Mouse (Mus musculus): ENCODE measurements around the gene Tagln. TPM values are rescaled to one million over a fixed set of nuclear protein-coding genes. Genes with fewer than 3 reads are reported as not detected.
A peak's percentile ranks its signal among the peaks of the same experiment; 100 is the strongest.

Gene Tagln
- polyA plus RNA-seq, 1 experiment from 2014 or later, result 1,168 TPM

DNA sequence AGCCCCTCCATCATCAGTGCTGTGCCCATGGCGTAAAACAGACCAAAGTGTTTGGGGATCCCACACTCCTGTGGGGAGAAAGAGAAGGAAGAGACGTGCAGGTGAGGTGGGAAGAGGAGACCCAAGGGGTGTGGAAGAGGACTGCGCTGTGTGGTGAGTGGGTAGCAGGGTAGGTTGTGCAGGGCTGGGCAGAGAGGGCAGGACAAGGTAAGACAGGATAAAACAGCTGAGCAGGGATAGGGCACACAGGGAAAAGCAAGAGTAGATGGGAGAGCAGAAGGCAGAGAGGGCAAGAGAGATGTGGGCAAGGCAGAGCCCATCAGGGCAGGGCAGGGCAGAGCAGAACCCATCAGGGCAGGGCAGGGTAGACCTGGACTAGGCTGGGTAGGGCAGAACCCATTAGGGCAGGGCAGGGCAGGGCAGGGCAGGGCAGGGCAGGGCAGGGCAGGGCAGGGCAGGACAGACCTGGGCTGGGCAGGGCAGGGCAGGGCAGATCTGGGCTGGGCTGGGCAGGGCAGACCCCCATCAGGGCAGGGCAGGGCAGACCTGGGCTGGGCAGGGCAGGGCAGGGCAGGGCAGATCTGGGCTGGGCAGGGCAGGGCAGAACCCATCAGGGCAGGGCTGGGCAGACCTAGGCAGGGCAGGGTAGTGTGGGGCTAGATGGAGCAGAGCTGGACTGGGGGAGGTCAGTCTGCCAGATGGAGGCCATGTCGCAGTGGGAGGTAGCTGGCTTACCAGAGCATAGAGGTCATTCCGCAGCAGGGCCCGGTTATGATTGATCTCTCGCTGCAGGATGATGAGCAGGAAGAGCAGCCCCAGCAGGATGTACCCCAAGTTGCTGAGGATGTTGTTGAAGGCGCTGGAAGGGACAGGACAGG lies 8.0 kb upstream of the Tagln start:
- Histone ChIP-seq H3K4me3 (ENCODE audit: low read depth, low read length) (no peak overlapping the region), H3K9ac (ENCODE audit: low read length) (no peak overlapping the region), H3K27me3 (ENCODE audit: control insufficient read depth, insufficient read depth, low read length) (no peaks in the 10 kb centered on the region), H3K4me1 (replicated peaks; ENCODE audit: control insufficient read depth, insufficient read depth) (no peaks in the 10 kb centered on the region), H3K36me3 (ENCODE audit: control insufficient read depth, insufficient read depth, low read length) (peaks cover 48% of the 10 kb centered on the region), H3K9me3 (ENCODE audit: control insufficient read depth, low read length) (no peaks in the 10 kb centered on the region), H3K4me2 (replicated peaks; ENCODE audit: low read depth) (no peak overlapping the region), H3K27ac (replicated peaks) (no peak overlapping the region)
- peak; percentile 60 for DNase-seq (ENCODE audit: low spot score)
- 89% methylated on average over 8 of the region's 8 CpGs for WGBS
- ATAC-seq (ENCODE audit: low FRiP score, low TSS enrichment), result peak; percentile 79
- TF ChIP-seq EP300 (optimal IDR thresholded peaks at IDR 0.05), result no peak

DNA sequence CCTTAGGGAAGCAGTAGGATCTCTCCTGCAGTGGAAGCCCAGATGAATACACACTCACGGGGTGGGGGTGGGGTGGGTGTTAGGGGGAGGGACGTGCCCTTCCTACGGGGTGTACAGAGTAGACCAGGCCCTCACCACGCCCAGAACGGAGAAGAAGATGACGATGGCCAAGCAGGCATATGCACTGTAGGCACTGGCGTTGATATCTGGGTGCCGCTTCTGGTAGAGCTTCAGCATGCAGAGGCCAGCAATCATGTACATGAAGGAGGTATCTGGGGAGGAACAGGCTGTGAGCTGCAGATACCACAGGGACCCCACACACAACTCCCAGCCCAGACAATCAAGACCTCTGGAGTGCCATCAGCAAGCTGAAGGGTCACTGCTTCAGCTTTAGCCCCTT lies 7.1 kb upstream of the Tagln start:
- WGBS, result 76% methylated on average over 8 of the region's 8 CpGs
- DNase-seq (ENCODE audit: low spot score) (no peak), ATAC-seq (ENCODE audit: low FRiP score, low TSS enrichment) (no peak)
- no peak overlapping the region for H3K27ac ChIP-seq (replicated peaks)
- no peaks in the 10 kb centered on the region for H3K9me3 ChIP-seq (ENCODE audit: control insufficient read depth, low read length)
- H3K4me1 ChIP-seq (replicated peaks; ENCODE audit: control insufficient read depth, insufficient read depth), result no peaks in the 10 kb centered on the region
- H3K4me3 ChIP-seq (ENCODE audit: low read depth, low read length), result no peak overlapping the region
- H3K4me2 ChIP-seq (replicated peaks; ENCODE audit: low read depth), result no peak overlapping the region
- no peaks in the 10 kb centered on the region for H3K27me3 ChIP-seq (ENCODE audit: control insufficient read depth, insufficient read depth, low read length)
- no peak for TF ChIP-seq CTCF (IDR thresholded peaks at IDR 0.05; ENCODE audit: low read depth)
- no peak for TF ChIP-seq EP300 (optimal IDR thresholded peaks at IDR 0.05)
- peaks cover 49% of the 10 kb centered on the region for H3K36me3 ChIP-seq (ENCODE audit: control insufficient read depth, insufficient read depth, low read length)
- H3K9ac ChIP-seq (ENCODE audit: low read length), result no peak overlapping the region

DNA sequence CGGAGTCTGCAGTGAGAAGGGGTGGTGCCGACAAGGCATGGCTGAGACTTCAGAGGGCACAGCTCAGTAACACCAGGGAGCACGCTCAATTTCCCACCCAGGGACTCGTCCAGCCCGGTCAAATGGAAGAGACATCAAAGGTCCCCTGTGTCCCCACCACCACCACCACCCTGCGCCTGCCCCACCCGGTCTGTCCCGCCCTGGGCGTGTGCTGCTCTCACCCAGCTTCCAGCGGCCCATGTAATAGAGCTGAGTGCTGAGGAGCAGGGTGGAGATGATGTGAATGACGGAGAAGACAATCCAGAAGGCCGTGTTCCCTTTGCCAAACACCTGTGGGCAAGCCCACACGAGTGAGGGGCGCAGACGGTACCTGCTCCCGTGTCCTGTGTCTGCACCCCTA lies 6.6 kb upstream of the Tagln start:
- H3K9ac ChIP-seq (ENCODE audit: low read length), result no peak overlapping the region
- no peaks in the 10 kb centered on the region for H3K27me3 ChIP-seq (ENCODE audit: control insufficient read depth, insufficient read depth, low read length)
- no peaks in the 10 kb centered on the region for H3K9me3 ChIP-seq (ENCODE audit: control insufficient read depth, low read length)
- DNase-seq (ENCODE audit: low spot score) (no peak), ATAC-seq (ENCODE audit: low FRiP score, low TSS enrichment) (no peak)
- H3K27ac ChIP-seq (replicated peaks), result no peak overlapping the region
- no peak overlapping the region for H3K4me3 ChIP-seq (ENCODE audit: low read depth, low read length)
- H3K36me3 ChIP-seq (ENCODE audit: control insufficient read depth, insufficient read depth, low read length), result peaks cover 45% of the 10 kb centered on the region
- 71% methylated on average over 16 of the region's 16 CpGs for WGBS
- H3K4me1 ChIP-seq (replicated peaks; ENCODE audit: control insufficient read depth, insufficient read depth), result no peaks in the 10 kb centered on the region
- TF ChIP-seq CTCF (IDR thresholded peaks at IDR 0.05; ENCODE audit: low read depth) (no peak), EP300 (optimal IDR thresholded peaks at IDR 0.05) (no peak)
- H3K4me2 ChIP-seq (replicated peaks; ENCODE audit: low read depth), result no peak overlapping the region

DNA sequence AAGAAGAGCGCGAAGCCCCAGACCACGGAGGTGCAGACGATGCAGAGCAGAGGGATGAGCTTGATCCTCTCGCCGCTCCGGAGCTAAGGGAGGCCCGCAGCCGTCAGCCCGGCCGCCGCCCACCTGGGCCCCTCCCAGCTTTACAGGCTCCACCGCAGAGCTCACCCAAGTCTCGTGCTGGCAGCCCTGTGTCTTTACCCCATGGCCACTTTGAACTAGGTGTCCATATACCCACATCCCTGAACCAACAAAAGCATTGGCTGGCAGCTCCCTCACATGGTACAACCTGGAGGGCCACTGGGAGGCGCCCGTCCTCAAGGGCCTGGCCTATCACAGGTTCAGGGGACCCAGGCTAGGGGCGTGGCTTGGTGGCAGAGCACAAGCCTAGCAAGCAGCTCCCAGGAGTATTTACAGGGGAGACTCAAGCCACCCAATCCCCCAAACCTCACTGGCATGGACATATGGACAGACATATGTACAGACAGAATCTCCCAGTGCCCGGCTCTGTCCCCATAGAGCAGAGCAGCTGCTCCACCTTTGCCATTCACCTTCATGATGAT lies 5.6 kb upstream of the Tagln start:
- H3K27me3 ChIP-seq (ENCODE audit: control insufficient read depth, insufficient read depth, low read length), result no peaks in the 10 kb centered on the region
- ATAC-seq (ENCODE audit: low FRiP score, low TSS enrichment) (peak; percentile 22), DNase-seq (ENCODE audit: low spot score) (peak; percentile 80)
- no peak overlapping the region for H3K27ac ChIP-seq (replicated peaks)
- no peak overlapping the region for H3K4me2 ChIP-seq (replicated peaks; ENCODE audit: low read depth)
- no peaks in the 10 kb centered on the region for H3K4me1 ChIP-seq (replicated peaks; ENCODE audit: control insufficient read depth, insufficient read depth)
- no peaks in the 10 kb centered on the region for H3K9me3 ChIP-seq (ENCODE audit: control insufficient read depth, low read length)
- no peak overlapping the region for H3K4me3 ChIP-seq (ENCODE audit: low read depth, low read length)
- H3K36me3 ChIP-seq (ENCODE audit: control insufficient read depth, insufficient read depth, low read length), result peaks cover 41% of the 10 kb centered on the region
- TF ChIP-seq CTCF (IDR thresholded peaks at IDR 0.05; ENCODE audit: low read depth), result peak; percentile 59
- no peak for TF ChIP-seq EP300 (optimal IDR thresholded peaks at IDR 0.05)
- H3K9ac ChIP-seq (ENCODE audit: low read length), result no peak overlapping the region
- WGBS, result 61% methylated on average over 18 of the region's 18 CpGs

DNA sequence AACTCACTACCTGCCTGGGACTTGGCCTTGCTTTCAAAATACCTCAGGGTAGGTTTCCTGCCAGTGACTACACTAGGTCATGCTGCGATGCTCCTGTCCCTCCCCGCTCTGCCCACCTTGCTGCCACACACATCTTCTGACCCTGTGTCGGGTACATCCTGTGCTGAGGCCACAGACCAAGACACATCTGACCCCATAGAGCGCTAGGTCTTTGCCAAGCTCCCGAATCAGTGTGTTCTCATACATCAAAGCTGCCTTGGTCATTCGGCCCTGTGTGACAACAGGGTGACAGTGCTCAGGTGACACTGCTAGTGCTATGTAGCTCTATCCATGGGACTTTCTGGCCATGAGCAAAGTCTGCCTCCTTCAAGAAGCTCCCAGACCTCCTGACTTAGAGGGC lies 3.9 kb upstream of the Tagln start:
- TF ChIP-seq CTCF (IDR thresholded peaks at IDR 0.05; ENCODE audit: low read depth), result no peak
- TF ChIP-seq EP300 (optimal IDR thresholded peaks at IDR 0.05), result no peak
- Histone ChIP-seq H3K4me3 (ENCODE audit: low read depth, low read length) (no peak overlapping the region), H3K36me3 (ENCODE audit: control insufficient read depth, insufficient read depth, low read length) (peaks cover 33% of the 10 kb centered on the region), H3K27me3 (ENCODE audit: control insufficient read depth, insufficient read depth, low read length) (no peaks in the 10 kb centered on the region), H3K9ac (ENCODE audit: low read length) (no peak overlapping the region), H3K4me2 (replicated peaks; ENCODE audit: low read depth) (no peak overlapping the region), H3K27ac (replicated peaks) (no peak overlapping the region), H3K4me1 (replicated peaks; ENCODE audit: control insufficient read depth, insufficient read depth) (no peaks in the 10 kb centered on the region), H3K9me3 (ENCODE audit: control insufficient read depth, low read length) (no peaks in the 10 kb centered on the region)
- 88% methylated on average over 6 of the region's 6 CpGs for WGBS
- no peak for DNase-seq (ENCODE audit: low spot score)
- ATAC-seq (ENCODE audit: low FRiP score, low TSS enrichment), result no peak

Data from stomach, postnatal 0 days (tissue).